Mouse (Mus musculus): ENCODE results near the gene Cdkn2c.

The Cdkn2c gene

GRCm38 (mm10) chr4:109657021-109657850 lies 9.8 kb downstream of the Cdkn2c start:
- DNase-seq (ENCODE audit: low spot score) = peak; percentile 23

- no peak for DNase-seq (ENCODE audit: low spot score)
Observed at GRCm38 (mm10) chr4:109656301-109656700, 10.7 kb downstream of the Cdkn2c start.

GRCm38 (mm10) chr4:109655738-109656137 lies 11.3 kb downstream of the Cdkn2c start:
- no peak for DNase-seq (ENCODE audit: low spot score)

- no peak for DNase-seq (ENCODE audit: low spot score)
Observed at GRCm38 (mm10) chr4:109654701-109655100, 12.3 kb downstream of the Cdkn2c start.

- DNase-seq (ENCODE audit: low spot score) = no peak
Observed at GRCm38 (mm10) chr4:109653251-109653650, 13.7 kb downstream of the Cdkn2c start.

DNA sequence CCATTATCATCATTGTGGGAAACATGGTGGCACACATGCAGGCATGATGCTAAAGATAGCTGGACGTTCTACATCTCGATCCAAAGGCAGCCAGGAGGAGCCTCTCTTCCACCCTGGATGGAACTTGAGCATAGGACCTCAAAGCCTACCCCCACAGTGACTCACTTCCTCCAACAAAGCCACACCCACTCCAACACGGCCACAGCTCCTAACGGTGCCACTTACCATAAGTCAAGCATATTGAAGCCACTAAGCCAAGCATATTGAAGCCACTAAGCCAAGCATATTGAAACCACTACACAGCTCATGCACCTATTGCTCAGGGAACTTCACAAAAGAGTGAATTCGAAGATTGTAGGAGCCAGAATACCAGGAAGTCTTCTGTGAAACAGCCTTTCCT lies 17.7 kb downstream of the Cdkn2c start:
- no peak for DNase-seq (ENCODE audit: low spot score)

GRCm38 (mm10) chr4:109647281-109647680 lies 19.7 kb downstream of the Cdkn2c start:
- DNase-seq (ENCODE audit: low spot score) = no peak

DNA sequence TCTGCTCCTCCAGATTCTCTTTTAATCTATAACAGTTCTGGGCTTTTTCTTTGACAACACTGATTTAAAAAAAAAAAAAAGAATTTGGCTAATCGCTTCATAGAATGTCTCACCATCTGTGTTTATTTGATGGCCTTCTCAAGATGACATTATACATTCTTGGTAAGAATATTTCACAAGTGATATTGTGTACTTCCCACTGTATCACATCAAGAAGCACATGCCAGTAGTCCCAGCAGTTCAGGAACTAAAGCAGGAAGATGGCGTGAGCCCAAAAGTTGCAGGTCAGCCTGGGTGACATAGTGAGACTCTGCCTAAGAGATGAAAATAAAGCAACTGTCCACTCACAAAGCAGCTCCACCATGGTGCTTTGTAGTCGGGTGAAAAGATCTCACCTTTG lies 25.5 kb downstream of the Cdkn2c start:
- DNase-seq (ENCODE audit: low spot score) = no peak

DNA sequence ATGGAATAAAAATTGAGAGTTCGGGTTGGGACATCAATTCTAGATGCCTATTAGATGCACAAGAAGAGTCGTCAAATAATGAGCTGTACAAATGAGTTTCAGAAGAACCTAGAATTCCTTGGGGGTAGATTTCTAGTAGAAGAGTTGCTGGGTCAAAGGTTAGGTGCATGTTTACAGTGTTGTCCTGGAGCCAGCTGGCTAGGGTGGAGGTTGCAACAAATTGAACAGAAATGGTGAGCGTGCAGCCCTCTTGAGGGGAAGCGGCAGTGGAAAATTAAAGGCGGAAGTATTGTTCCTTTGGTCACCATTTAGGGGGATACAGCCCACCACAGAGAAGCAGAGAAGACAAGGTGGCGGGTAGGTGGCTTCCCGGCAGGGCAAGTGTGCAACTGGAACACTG lies 26.8 kb downstream of the Cdkn2c start:
- DNase-seq (ENCODE audit: low spot score) = no peak

DNA sequence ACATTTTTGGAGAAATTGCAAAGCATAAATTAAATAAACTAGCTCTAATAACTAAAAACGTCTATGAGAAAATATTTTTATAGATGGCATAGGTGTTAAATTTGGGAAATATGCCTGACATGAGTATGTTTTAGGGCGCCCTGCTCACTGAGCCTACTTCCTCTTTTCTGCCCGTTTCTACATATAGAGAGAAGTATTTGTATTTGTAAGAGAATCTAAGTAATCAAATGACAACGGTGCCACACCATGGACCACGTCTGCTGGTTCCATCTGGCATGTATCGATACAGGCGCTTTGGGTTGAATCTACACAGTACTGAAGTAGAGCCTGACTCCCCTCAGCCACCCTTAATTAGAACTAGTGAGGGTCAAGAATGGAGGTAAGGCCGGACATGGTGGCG lies 27.6 kb downstream of the Cdkn2c start:
- DNase-seq (ENCODE audit: low spot score) = no peak

DNA sequence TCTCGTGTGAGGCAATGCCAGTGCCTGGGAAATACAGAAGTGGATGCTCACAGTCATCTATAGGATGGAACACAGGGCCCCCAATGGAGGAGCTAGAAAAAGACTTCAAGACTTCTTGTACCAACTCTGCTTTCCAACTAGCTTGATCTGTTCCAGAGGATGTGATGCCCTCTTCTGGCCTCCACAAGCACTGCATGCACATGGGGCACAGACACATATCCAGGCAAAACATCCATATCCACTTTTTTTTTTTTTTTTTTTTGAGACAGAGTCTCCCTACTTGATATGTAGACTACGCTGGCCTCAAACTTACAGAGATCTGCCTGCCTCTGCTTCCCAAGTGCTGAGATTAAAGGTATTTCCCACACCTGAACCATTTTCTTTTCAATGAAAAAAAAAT lies 32.0 kb downstream of the Cdkn2c start:
- peak; percentile 15 for DNase-seq (ENCODE audit: low spot score)

DNA sequence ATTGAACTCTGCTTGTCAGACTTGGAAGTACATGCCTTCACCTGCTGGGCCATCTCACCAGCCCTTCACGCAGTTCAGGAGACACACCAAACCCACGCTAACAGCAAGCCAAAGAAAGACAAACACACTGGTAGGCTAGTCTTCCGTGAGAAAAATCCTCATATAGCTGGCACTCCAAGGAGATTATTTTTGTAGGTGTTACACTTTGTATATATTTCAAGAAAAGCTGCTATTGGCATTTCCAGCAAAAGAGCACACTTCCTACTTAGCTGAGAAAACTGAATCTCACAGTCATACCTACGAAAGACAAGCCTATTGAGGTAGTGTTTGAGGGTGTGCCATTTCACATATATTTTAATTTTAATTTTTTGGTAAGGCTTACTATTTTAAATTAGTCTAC lies 36.0 kb downstream of the Cdkn2c start:
- DNase-seq (ENCODE audit: low spot score) = no peak

- DNase-seq (ENCODE audit: low spot score) = no peak
Observed at GRCm38 (mm10) chr4:109630215-109630614, 36.8 kb downstream of the Cdkn2c start.

DNA sequence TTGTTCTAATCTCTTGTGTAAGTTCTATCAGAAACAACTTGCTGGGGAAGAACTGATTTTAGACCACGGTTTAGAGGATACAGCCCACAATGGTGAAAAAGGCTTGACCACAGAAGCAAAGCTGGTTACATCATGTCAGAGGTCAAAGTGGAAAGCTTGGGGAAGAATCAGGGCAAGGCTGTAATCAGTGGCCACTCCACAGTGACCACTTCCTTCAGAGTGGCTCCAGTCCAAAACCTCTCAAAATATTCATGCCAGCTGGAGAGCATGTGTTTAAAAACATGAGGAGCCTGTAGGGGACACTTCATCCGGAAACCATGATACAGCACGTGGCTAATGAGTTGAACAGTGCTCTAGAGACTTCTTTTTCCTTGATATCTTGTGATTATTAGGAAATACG lies 54.4 kb downstream of the Cdkn2c start:
- no peak for DNase-seq (ENCODE audit: low spot score)
